Mouse (Mus musculus) CH12.LX (cell line): ENCODE data around the gene Pld2.

Experiments
- CHD1 ChIP-seq: IDR thresholded peaks from 2 replicates; pipeline ENCODE4 v1.6.1; 2012; ENCODE audit warnings: low read depth, low read length, improper control_type of control experiment, inconsistent platforms
- CHD2 ChIP-seq: IDR thresholded peaks from 2 replicates; pipeline ENCODE4 v1.6.1; 2011; ENCODE audit warnings: low read length, improper control_type of control experiment
- CTCF ChIP-seq, 2 experiments: IDR thresholded peaks in 1 of 2; conservative IDR thresholded peaks in 1 of 2; 2 replicates each; pipeline ENCODE4 v1.5.1; 2011 to 2012; ENCODE audit warnings: low read depth in 2 of 2, low read length in 2 of 2, improper control_type of control experiment in 1 of 2, inconsistent platforms in 1 of 2, mild to moderate bottlenecking in 1 of 2, moderate library complexity in 1 of 2
- ELF1 ChIP-seq: IDR thresholded peaks from 2 replicates; pipeline ENCODE4 v1.6.1; 2014; ENCODE audit warnings: low read depth, mild to moderate bottlenecking, inconsistent platforms, low read length, improper control_type of control experiment
- EP300 ChIP-seq: IDR thresholded peaks from 2 replicates; pipeline ENCODE4 v1.6.1; 2011; ENCODE audit warnings: low read length, improper control_type of control experiment
- HCFC1 ChIP-seq: IDR thresholded peaks from 2 replicates; pipeline ENCODE4 v1.6.1; 2012; ENCODE audit warnings: low read depth, mild to moderate bottlenecking, inconsistent platforms, low read length, improper control_type of control experiment
- MAFK ChIP-seq: IDR thresholded peaks from 2 replicates; pipeline ENCODE4 v1.6.1; 2011; ENCODE audit warnings: low read length, improper control_type of control experiment; ENCODE audit not compliant: insufficient replicate concordance
- MXI1 ChIP-seq: IDR thresholded peaks from 2 replicates; pipeline ENCODE4 v1.6.1; 2011; ENCODE audit warnings: mild to moderate bottlenecking, low read depth, low read length, improper control_type of control experiment
- NRF1 ChIP-seq: IDR thresholded peaks from 2 replicates; pipeline ENCODE4 v1.6.1; 2014; ENCODE audit warnings: low read depth, mild to moderate bottlenecking, inconsistent platforms, low read length, improper control_type of control experiment, moderate library complexity
- POLR2A ChIP-seq: IDR thresholded peaks from 2 replicates; pipeline ENCODE4 v1.6.1; 2011; ENCODE audit warnings: low read depth, mild to moderate bottlenecking, improper control_type of control experiment, low read length
- POLR2AphosphoS2 ChIP-seq: IDR thresholded peaks from 2 replicates; pipeline ENCODE4 v1.6.1; 2011; ENCODE audit warnings: low read depth, low read length, improper control_type of control experiment
- RAD21 ChIP-seq: IDR thresholded peaks from 2 replicates; pipeline ENCODE4 v1.6.1; 2011; ENCODE audit warnings: low read depth, mild to moderate bottlenecking, low read length, improper control_type of control experiment, moderate library complexity
- ZC3H11A ChIP-seq: IDR thresholded peaks from 2 replicates; pipeline ENCODE4 v1.6.1; 2012; ENCODE audit warnings: low read depth, mild to moderate bottlenecking, inconsistent platforms, low read length, improper control_type of control experiment

GRCm38 (mm10) chr11:70539877-70540587 is at the start of gene Pld2:
- TF ChIP-seq NRF1 (peak; percentile 88), ZC3H11A (peak; percentile 31; the same call in 1 of the 2 replicates), EP300 (no peak), MXI1 (0 out of 2 replicates have a peak, but pooled peaks have one; percentile 19), CHD2 (0 out of 2 replicates have a peak, but pooled peaks have one; percentile 26), POLR2AphosphoS2 (no peak), RAD21 (peak; percentile 70), HCFC1 (peak; percentile 53), CTCF (conservative IDR thresholded peaks at IDR 0.05 in 1 of 2, IDR thresholded peaks at IDR 0.05 in 1 of 2; ENCODE audit: low read depth in 2 of 2, low read length in 2 of 2) (peak in 1 of 2 experiments; percentile 85; a peak in 2 of 4 replicates), ELF1 (peak; percentile 50), POLR2A (peak; percentile 84), MAFK (no peak), CHD1 (no peak)
